Mouse (Mus musculus): ENCODE measurements around the gene Btbd35f23. TPM values are rescaled to one million over a fixed set of nuclear protein-coding genes. Genes with fewer than 3 reads are reported as not detected.
"Not testable (repeated sequence)": the region's sequence is repeated elsewhere in the genome, so short reads cannot be mapped to it uniquely, and the experiment has no call there.

Btbd35f23 gene
- not detected for polyA plus RNA-seq (2012; fragmentation: generic; extraction: Trizol)

GRCm38 (mm10) chrX:3076575-3076974 is at the start of gene Btbd35f23:
Gene Btbd35f23 (plus strand): TSS chrX:3076875.
- not testable (repeated sequence) for H3K4me3 ChIP-seq; H3K79me2 ChIP-seq (ENCODE audit: control insufficient read depth, insufficient read depth); H3K4me2 ChIP-seq (ENCODE audit: low read depth); H3ac ChIP-seq (ENCODE audit: control insufficient read depth, insufficient read length); H3K36me3 ChIP-seq (ENCODE audit: control insufficient read depth, insufficient read depth); H3K27me3 ChIP-seq (ENCODE audit: control insufficient read depth, insufficient read depth, insufficient read length)

Other genes with a start within 250 kb of the Btbd35f23 start
- not detected for gene Btbd35f24, start 119.0 kb downstream of the Btbd35f23 start, polyA plus RNA-seq (2012; fragmentation: generic; extraction: Trizol)

Measured in myocyte (in vitro differentiated cells).